Mouse (Mus musculus) midbrain, embryonic 16.5 days (tissue): ENCODE data around the gene Kmt2b. TPM values are rescaled to one million over a fixed set of nuclear protein-coding genes. Genes with fewer than 3 reads are reported as not detected.

Source experiments
- ATAC-seq: fragments of 200-750 bp; cut with Nextera tagmentation; 2 replicates; pipeline ENCODE4 v1.8.0; 2017; ENCODE audit warnings: moderate TSS enrichment
- H3K27ac ChIP-seq: fragments of 300-500 bp; sonication (generic); 2 replicates; pipeline ENCODE4 v1.5.1; 2014; ENCODE audit warnings: mild to moderate bottlenecking, low read length, mixed read lengths
- H3K27me3 ChIP-seq: fragments of 300-500 bp; sonication (generic); 2 replicates; pipeline ENCODE4 v1.6.1; 2014; ENCODE audit warnings: low read depth, low read length, mixed read lengths; ENCODE audit not compliant: control insufficient read depth, insufficient read depth
- H3K36me3 ChIP-seq: fragments of 300-500 bp; sonication (generic); 2 replicates; pipeline ENCODE4 v1.6.1; 2014; ENCODE audit warnings: mild to moderate bottlenecking, low read length, moderate library complexity, mixed read lengths; ENCODE audit not compliant: control insufficient read depth, insufficient read depth
- H3K4me1 ChIP-seq: fragments of 300-500 bp; sonication (generic); 2 replicates; pipeline ENCODE4 v1.6.1; 2014; ENCODE audit warnings: mild to moderate bottlenecking, low read length, mixed read lengths; ENCODE audit not compliant: control insufficient read depth, insufficient read depth
- H3K4me2 ChIP-seq: fragments of 300-500 bp; sonication (generic); 2 replicates; pipeline ENCODE4 v1.6.1; 2014; ENCODE audit warnings: mild to moderate bottlenecking, low read length, mixed read lengths
- H3K4me3 ChIP-seq: fragments of 300-500 bp; sonication (generic); 2 replicates; pipeline ENCODE4 v1.5.1; 2014; ENCODE audit warnings: low read depth, mild to moderate bottlenecking, low read length, moderate library complexity, mixed read lengths
- H3K9ac ChIP-seq: fragments of 300-500 bp; sonication (generic); 2 replicates; pipeline ENCODE4 v1.6.1; 2014; ENCODE audit warnings: low read depth, low read length, mixed read lengths
- H3K9me3 ChIP-seq: fragments of 300-500 bp; sonication (generic); replicated peaks from 2 replicates; pipeline ENCODE4 v1.6.1; 2014; ENCODE audit warnings: mild to moderate bottlenecking, low read length, mixed read lengths; ENCODE audit not compliant: control insufficient read depth, poor library complexity, severe bottlenecking
- WGBS: fragments of 180-500 bp; shearing (Covaris S2); extraction: QIAGEN DNeasy Blood & Tissue Kit; methylation state at CpG from one replicate; pipeline ENCODE4 v1.1.7; 2014; 5-methylcytosine and 5-hydroxymethylcytosine counted together
- polyA plus RNA-seq: library from polyadenylated mRNA; unstranded; fragments of >200 nt; fragmentation: Nextera tagmentation; extraction: Ambion mirVana; gene quantifications from 2 replicates; pipeline ENCODE4 v1.2.1, GENCODE M21; 2015

The Kmt2b gene
- polyA plus RNA-seq, 1 experiment from 2014 or later = 9.1 TPM

GRCm38 (mm10) chr7:30544327-30544726 lies 44.2 kb downstream of the Kmt2b start:
- H3K4me1 ChIP-seq = no peaks in the 10 kb centered on the region
- no peak for ATAC-seq
- H3K27ac ChIP-seq = no peak overlapping the region
- no peak overlapping the region for H3K4me2 ChIP-seq
- no peaks in the 10 kb centered on the region for H3K27me3 ChIP-seq
- WGBS = 93% methylated on average over 2 of the region's 2 CpGs
- 0 out of 2 replicates have a peak, but pooled peaks cover 7% of the 10 kb centered on the region for H3K36me3 ChIP-seq
- no peak overlapping the region for H3K9ac ChIP-seq
- H3K4me3 ChIP-seq = no peak overlapping the region
- H3K9me3 ChIP-seq = no peaks in the 10 kb centered on the region

- 91% methylated on average over 7 of the region's 7 CpGs for WGBS
- Histone ChIP-seq H3K27me3 (no peaks in the 10 kb centered on the region), H3K4me2 (no peak overlapping the region), H3K4me3 (no peak overlapping the region), H3K36me3 (0 out of 2 replicates have a peak, but pooled peaks cover 7% of the 10 kb centered on the region), H3K27ac (no peak overlapping the region), H3K4me1 (peaks cover 5% of the 10 kb centered on the region; the same call in 1 of the 2 replicates), H3K9me3 (no peaks in the 10 kb centered on the region), H3K9ac (no peak overlapping the region)
- no peak for ATAC-seq
Measured at GRCm38 (mm10) chr7:30540572-30540971, 48.0 kb downstream of the Kmt2b start.

- ATAC-seq = peak; percentile 90
- Histone ChIP-seq H3K9ac (peak within 1 kb of the TSS; percentile 93), H3K27ac (peak within 1 kb of the TSS; percentile 96), H3K4me3 (peak within 1 kb of the TSS; percentile 80), H3K4me1 (peaks cover 35% of the 10 kb centered on the region), H3K4me2 (peak within 1 kb of the TSS; percentile 89), H3K9me3 (no peaks in the 10 kb centered on the region), H3K27me3 (no peaks in the 10 kb centered on the region), H3K36me3 (peaks cover 13% of the 10 kb centered on the region; the same call in 1 of the 2 replicates)
- WGBS = under 1% methylated on average over 71 of the region's 84 CpGs
Measured at GRCm38 (mm10) chr7:30534633-30535577, 53.6 kb downstream of the Kmt2b start, which contains the start of gene Arhgap33. Gene Arhgap33, minus strand, starts transcription at chr7:30535060.

GRCm38 (mm10) chr7:30533941-30534632 lies 54.4 kb downstream of the Kmt2b start:
- peak; percentile 49 for ATAC-seq
- Histone ChIP-seq H3K27me3 (no peaks in the 10 kb centered on the region), H3K4me1 (peaks cover 35% of the 10 kb centered on the region), H3K9me3 (no peaks in the 10 kb centered on the region), H3K27ac (peak overlapping the region; percentile 96), H3K36me3 (peaks cover 17% of the 10 kb centered on the region), H3K9ac (peak overlapping the region; percentile 93), H3K4me3 (peak overlapping the region; percentile 80), H3K4me2 (peak overlapping the region; percentile 89)
- WGBS = 2% methylated on average over 26 of the region's 26 CpGs

GRCm38 (mm10) chr7:30532931-30533330 lies 55.6 kb downstream of the Kmt2b start:
- H3K4me1 ChIP-seq = peaks cover 35% of the 10 kb centered on the region
- no peak for ATAC-seq

GRCm38 (mm10) chr7:30531291-30531815 lies 57.2 kb downstream of the Kmt2b start:
- WGBS = 87% methylated on average over 9 of the region's 9 CpGs
- Histone ChIP-seq H3K4me3 (no peak overlapping the region), H3K4me1 (peaks cover 35% of the 10 kb centered on the region), H3K9ac (peak overlapping the region; percentile 23; the same call in 1 of the 2 replicates), H3K27me3 (no peaks in the 10 kb centered on the region), H3K9me3 (no peaks in the 10 kb centered on the region), H3K36me3 (peaks cover 35% of the 10 kb centered on the region), H3K27ac (no peak overlapping the region), H3K4me2 (peak overlapping the region; percentile 18; the same call in 1 of the 2 replicates)
- ATAC-seq = no peak

More at GRCm38 (mm10) chr7:30532931-30533330, 55.6 kb downstream of the Kmt2b start:
- peak overlapping the region; percentile 89 for H3K4me2 ChIP-seq
- H3K36me3 ChIP-seq = peaks cover 27% of the 10 kb centered on the region
- 6% methylated on average over 8 of the region's 8 CpGs for WGBS
- H3K27me3 ChIP-seq = no peaks in the 10 kb centered on the region
- no peaks in the 10 kb centered on the region for H3K9me3 ChIP-seq
- H3K9ac ChIP-seq = peak overlapping the region; percentile 93
- H3K27ac ChIP-seq = peak overlapping the region; percentile 96
- H3K4me3 ChIP-seq = peak overlapping the region; percentile 80

- 83% methylated on average over 14 of the region's 14 CpGs for WGBS
- ATAC-seq = no peak
Measured at GRCm38 (mm10) chr7:30526981-30527380, 61.5 kb downstream of the Kmt2b start.

GRCm38 (mm10) chr7:30526399-30526798 lies 62.1 kb downstream of the Kmt2b start:
- Histone ChIP-seq H3K9ac (no peak overlapping the region), H3K4me1 (peaks cover 4% of the 10 kb centered on the region), H3K27me3 (no peaks in the 10 kb centered on the region), H3K27ac (no peak overlapping the region), H3K9me3 (no peaks in the 10 kb centered on the region), H3K4me2 (no peak overlapping the region), H3K4me3 (no peak overlapping the region), H3K36me3 (peaks cover 61% of the 10 kb centered on the region)
- ATAC-seq = no peak
- 34% methylated on average over 17 of the region's 17 CpGs for WGBS

More at GRCm38 (mm10) chr7:30526981-30527380, 61.5 kb downstream of the Kmt2b start:
- Histone ChIP-seq H3K9ac (no peak overlapping the region), H3K27ac (no peak overlapping the region), H3K4me2 (no peak overlapping the region), H3K4me1 (peaks cover 10% of the 10 kb centered on the region), H3K27me3 (no peaks in the 10 kb centered on the region), H3K4me3 (no peak overlapping the region), H3K36me3 (peaks cover 67% of the 10 kb centered on the region), H3K9me3 (no peaks in the 10 kb centered on the region)
